Mouse (Mus musculus) embryonic fibroblast, embryonic 13.5 days (primary cell): Measurements from ENCODE around the gene Cebpb. TPM values are rescaled to one million over a fixed set of nuclear protein-coding genes. Genes with fewer than 3 reads are reported as not detected.

ENCODE experiments used
- H3K27ac ChIP-seq: 2 replicates; pipeline ENCODE4 v1.5.1; 2012; ENCODE audit warnings: low read length, control low read depth, inconsistent platforms; ENCODE audit not compliant: insufficient read depth
- H3K4me1 ChIP-seq: 2 replicates; pipeline ENCODE4 v1.6.1; 2011; ENCODE audit warnings: low read length; ENCODE audit not compliant: control insufficient read depth, insufficient read depth
- H3K4me3 ChIP-seq: 2 replicates; pipeline ENCODE4 v1.5.1; 2011; ENCODE audit warnings: mild to moderate bottlenecking, control low read depth, low read length; ENCODE audit not compliant: insufficient read depth
- CTCF ChIP-seq: IDR thresholded peaks from 2 replicates; pipeline ENCODE4 v1.5.1; 2011; ENCODE audit warnings: mild to moderate bottlenecking, control low read depth, low read length, moderate library complexity, borderline replicate concordance; ENCODE audit not compliant: insufficient read depth
- POLR2A ChIP-seq: IDR thresholded peaks from 2 replicates; pipeline ENCODE4 v1.6.1; 2011; ENCODE audit warnings: low read depth, mild to moderate bottlenecking, control low read depth, low read length, moderate library complexity
- polyA plus RNA-seq: library from polyadenylated mRNA; stranded (reverse); fragments of >200 nt; gene quantifications from 2 replicates; pipeline ENCODE4 v1.2.4, GENCODE M21; 2011; ENCODE audit warnings: low read depth; ENCODE audit not compliant: missing spikeins, insufficient read length

Gene Cebpb
- polyA plus RNA-seq, 1 experiment, result 44.0 TPM

GRCm38 (mm10) chr2:167739030-167739429, 50.3 kb downstream of the Cebpb start:
- TF ChIP-seq CTCF, result no peak
- TF ChIP-seq POLR2A, result no peak
- peak overlapping the region; percentile 81 for H3K27ac ChIP-seq

More at GRCm38 (mm10) chr2:167739030-167739429, 50.3 kb downstream of the Cebpb start:
- H3K4me3 ChIP-seq, result no peak overlapping the region
- peaks cover 4% of the 10 kb centered on the region; the same call in 1 of the 2 replicates for H3K4me1 ChIP-seq

Other genes with a start within 250 kb of the Cebpb start
- gene Rnf114, start 196.3 kb upstream of the Cebpb start, polyA plus RNA-seq, result 39.2 and 44.9 TPM in 2 replicates
- gene Spata2, start 196.0 kb upstream of the Cebpb start, polyA plus RNA-seq, result 14.7 and 17.5 TPM in 2 replicates
- 73.0 and 82.3 TPM in 2 replicates for gene Snai1, start 150.7 kb upstream of the Cebpb start, polyA plus RNA-seq
- gene Ube2v1, start 56.8 kb upstream of the Cebpb start, polyA plus RNA-seq, result 227 and 265 TPM in 2 replicates
- gene Gm20431, start 27.4 kb upstream of the Cebpb start, polyA plus RNA-seq, result 6.0 and 17.3 TPM in 2 replicates
- 31.3 and 37.9 TPM in 2 replicates for gene Tmem189, start 907 bp downstream of the Cebpb start, polyA plus RNA-seq
- gene Ptpn1, start 243.1 kb downstream of the Cebpb start, polyA plus RNA-seq, result 50.7 and 59.4 TPM in 2 replicates